Mouse (Mus musculus) layer of hippocampus, adult 8-10 months (tissue): ENCODE data around the gene Zfp369. TPM values are rescaled to one million over a fixed set of nuclear protein-coding genes. Genes with fewer than 3 reads are reported as not detected.

Source experiments
- total RNA-seq, 4 experiments: library from RNA; stranded (reverse); gene quantifications; 2 replicates each; pipeline ENCODE4 v1.2.4; 2022

Zfp369 gene
- total RNA-seq, 4 experiments from 2014 or later, result 57.7 to 76.2 (median 66.0) TPM

Other genes with a start within 250 kb of the Zfp369 start
- not detected for gene Spata31d1c, start 245.8 kb upstream of the Zfp369 start, total RNA-seq
- not detected for gene Prss47, start 226.1 kb upstream of the Zfp369 start, total RNA-seq
- 10 to 100 TPM; 37.1 to 48.9 (median 43.6) TPM for gene Mfsd14b, start 165.8 kb upstream of the Zfp369 start, total RNA-seq
- gene Olfr465-ps1, start 140.7 kb upstream of the Zfp369 start, total RNA-seq, result not detected
- not detected for gene Olfr466, start 128.6 kb upstream of the Zfp369 start, total RNA-seq
- under 1 TPM in 2 of 4 experiments, not detected in 2; 0.17 to 0.18 TPM for gene Nlrp4f, start 72.8 kb upstream of the Zfp369 start, total RNA-seq
- gene Gm10775, start 19.3 kb upstream of the Zfp369 start, total RNA-seq, result under 1 TPM in 2 of 4 experiments, not detected in 2; 0.31 to 0.36 TPM
- not detected for gene Gm10139, start 233.9 kb downstream of the Zfp369 start, total RNA-seq